Mouse (Mus musculus): ENCODE measurements at regions not wholly inside any gene's neighbourhood (a gene's known extent, or its start where the extent isn't known, plus 50 kb on each side); places are given as distances from the start of the nearest gene placed in this dataset.
"Not testable (repeated sequence)": the region's sequence is repeated elsewhere in the genome, so short reads cannot be mapped to it uniquely, and the experiment has no call there.

GRCm38 (mm10) chr15:24422333-24422942, 991.1 kb downstream of the Basp1 start:
- no peak for DNase-seq (ENCODE audit: low spot score in 2 of 2)

- no peak for DNase-seq (ENCODE audit: low spot score in 2 of 2)
Observed at GRCm38 (mm10) chr15:24419736-24420135, 993.8 kb downstream of the Basp1 start.

- DNase-seq (ENCODE audit: low spot score in 2 of 2): no peak
Observed at GRCm38 (mm10) chr15:24419186-24419585, 994.4 kb downstream of the Basp1 start.

- peak; percentile 19 to 61 for DNase-seq (ENCODE audit: low spot score in 2 of 2)
Observed at GRCm38 (mm10) chr15:24407691-24408090, 1005.9 kb downstream of the Basp1 start.

- DNase-seq (ENCODE audit: low spot score in 2 of 2): no peak
Observed at GRCm38 (mm10) chr15:24405305-24405704, 1008.3 kb downstream of the Basp1 start.

GRCm38 (mm10) chr15:24400088-24400487, 1013.5 kb downstream of the Basp1 start:
- no peak for DNase-seq (ENCODE audit: low spot score in 2 of 2)

- no peak for DNase-seq (ENCODE audit: low spot score in 2 of 2)
Observed at GRCm38 (mm10) chr15:24358398-24358797, 1055.2 kb downstream of the Basp1 start.

- no peak for DNase-seq (ENCODE audit: low spot score in 2 of 2)
Observed at GRCm38 (mm10) chr15:24348975-24349560, 1064.5 kb downstream of the Basp1 start.

- not testable (repeated sequence) for DNase-seq (ENCODE audit: low spot score in 2 of 2)
Observed at GRCm38 (mm10) chr15:24335876-24336275, 1077.7 kb downstream of the Basp1 start.

- DNase-seq (ENCODE audit: low spot score in 2 of 2): not testable (repeated sequence)
Observed at GRCm38 (mm10) chr15:24303123-24303522, 1110.4 kb downstream of the Basp1 start.

GRCm38 (mm10) chr15:24297236-24297635, 1116.3 kb downstream of the Basp1 start:
- DNase-seq (ENCODE audit: low spot score in 2 of 2): no peak

- DNase-seq (ENCODE audit: low spot score in 2 of 2): no peak
Observed at GRCm38 (mm10) chr15:24296798-24297197, 1116.8 kb downstream of the Basp1 start.

- DNase-seq (ENCODE audit: low spot score in 2 of 2): no peak
Observed at GRCm38 (mm10) chr15:24275100-24275499, 1138.5 kb downstream of the Basp1 start.

GRCm38 (mm10) chr15:24267360-24267759, 1146.2 kb downstream of the Basp1 start:
- DNase-seq (ENCODE audit: low spot score in 2 of 2): no peak
